Mouse (Mus musculus): Measurements from ENCODE around the gene Pabpc4. TPM values are rescaled to one million over a fixed set of nuclear protein-coding genes. Genes with fewer than 3 reads are reported as not detected.
A peak's percentile ranks its signal among the peaks of the same experiment; 100 is the strongest.
"Not testable (repeated sequence)": the region's sequence is repeated elsewhere in the genome, so short reads cannot be mapped to it uniquely, and the experiment has no call there.

The Pabpc4 gene
- total RNA-seq, 1 experiment from 2014 or later: 40.0 TPM

GRCm38 (mm10) chr4:123246221-123246620 is 15.9 kb upstream of the Pabpc4 start:
- ATAC-seq (ENCODE audit: extremely low read depth, insufficient number of reproducible peaks, low FRiP score, poor library complexity, severe bottlenecking): no peak

GRCm38 (mm10) chr4:123246651-123247050 is 15.5 kb upstream of the Pabpc4 start:
- ATAC-seq (ENCODE audit: extremely low read depth, insufficient number of reproducible peaks, low FRiP score, poor library complexity, severe bottlenecking): no peak

GRCm38 (mm10) chr4:123247147-123247880 is 14.8 kb upstream of the Pabpc4 start:
- ATAC-seq (ENCODE audit: extremely low read depth, insufficient number of reproducible peaks, low FRiP score, poor library complexity, severe bottlenecking): no peak

GRCm38 (mm10) chr4:123248971-123249567 is 13.1 kb upstream of the Pabpc4 start:
- no peak for ATAC-seq (ENCODE audit: extremely low read depth, insufficient number of reproducible peaks, low FRiP score, poor library complexity, severe bottlenecking)

GRCm38 (mm10) chr4:123252214-123252613 is 9.9 kb upstream of the Pabpc4 start:
- ATAC-seq (ENCODE audit: extremely low read depth, insufficient number of reproducible peaks, low FRiP score, poor library complexity, severe bottlenecking): no peak

- ATAC-seq (ENCODE audit: extremely low read depth, insufficient number of reproducible peaks, low FRiP score, poor library complexity, severe bottlenecking): 0 out of 2 replicates have a peak, but pooled peaks have one; percentile 26
Observed at GRCm38 (mm10) chr4:123254617-123255016, 7.5 kb upstream of the Pabpc4 start.

GRCm38 (mm10) chr4:123260071-123260746 is 1.9 kb upstream of the Pabpc4 start:
- no peak for ATAC-seq (ENCODE audit: extremely low read depth, insufficient number of reproducible peaks, low FRiP score, poor library complexity, severe bottlenecking)

GRCm38 (mm10) chr4:123271063-123271462 is 8.9 kb downstream of the Pabpc4 start:
- ATAC-seq (ENCODE audit: extremely low read depth, insufficient number of reproducible peaks, low FRiP score, poor library complexity, severe bottlenecking): no peak

GRCm38 (mm10) chr4:123280117-123280516 is 18.0 kb downstream of the Pabpc4 start:
- ATAC-seq (ENCODE audit: extremely low read depth, insufficient number of reproducible peaks, low FRiP score, poor library complexity, severe bottlenecking): no peak

- peak; percentile 91 for ATAC-seq (ENCODE audit: extremely low read depth, insufficient number of reproducible peaks, low FRiP score, poor library complexity, severe bottlenecking)
Observed at GRCm38 (mm10) chr4:123282500-123282899, 20.3 kb downstream of the Pabpc4 start.

GRCm38 (mm10) chr4:123282915-123283674 is 20.9 kb downstream of the Pabpc4 start:
- ATAC-seq (ENCODE audit: extremely low read depth, insufficient number of reproducible peaks, low FRiP score, poor library complexity, severe bottlenecking): 0 out of 2 replicates have a peak, but pooled peaks have one; percentile 28

GRCm38 (mm10) chr4:123283675-123284064 is 21.5 kb downstream of the Pabpc4 start:
- ATAC-seq (ENCODE audit: extremely low read depth, insufficient number of reproducible peaks, low FRiP score, poor library complexity, severe bottlenecking): not testable (repeated sequence)

GRCm38 (mm10) chr4:123284731-123285624 is 22.8 kb downstream of the Pabpc4 start:
- no peak for ATAC-seq (ENCODE audit: extremely low read depth, insufficient number of reproducible peaks, low FRiP score, poor library complexity, severe bottlenecking)

- no peak for ATAC-seq (ENCODE audit: extremely low read depth, insufficient number of reproducible peaks, low FRiP score, poor library complexity, severe bottlenecking)
Observed at GRCm38 (mm10) chr4:123286790-123287189, 24.6 kb downstream of the Pabpc4 start.

GRCm38 (mm10) chr4:123289038-123289437 is 26.9 kb downstream of the Pabpc4 start:
- no peak for ATAC-seq (ENCODE audit: extremely low read depth, insufficient number of reproducible peaks, low FRiP score, poor library complexity, severe bottlenecking)

- no peak for ATAC-seq (ENCODE audit: extremely low read depth, insufficient number of reproducible peaks, low FRiP score, poor library complexity, severe bottlenecking)
Observed at GRCm38 (mm10) chr4:123292390-123292789, 30.2 kb downstream of the Pabpc4 start.

GRCm38 (mm10) chr4:123292989-123293388 is 30.8 kb downstream of the Pabpc4 start:
- ATAC-seq (ENCODE audit: extremely low read depth, insufficient number of reproducible peaks, low FRiP score, poor library complexity, severe bottlenecking): no peak

- no peak for ATAC-seq (ENCODE audit: extremely low read depth, insufficient number of reproducible peaks, low FRiP score, poor library complexity, severe bottlenecking)
Observed at GRCm38 (mm10) chr4:123293661-123294443, 31.7 kb downstream of the Pabpc4 start.

All from neutrophil, adult 5-6 weeks (primary cell).